Mouse (Mus musculus): ENCODE data around the gene Esr1.

- no peak for TF ChIP-seq CTCF (IDR thresholded peaks at IDR 0.05; ENCODE audit: low read depth)
- TF ChIP-seq EP300 (IDR thresholded peaks at IDR 0.05; ENCODE audit: low read depth), result no peak
Observed at GRCm38 (mm10) chr10:4597211-4597610, 14.2 kb upstream of the Esr1 start.
